8 mouse cellular contexts compared by ENCODE assay signal in the genomic region with DNA sequence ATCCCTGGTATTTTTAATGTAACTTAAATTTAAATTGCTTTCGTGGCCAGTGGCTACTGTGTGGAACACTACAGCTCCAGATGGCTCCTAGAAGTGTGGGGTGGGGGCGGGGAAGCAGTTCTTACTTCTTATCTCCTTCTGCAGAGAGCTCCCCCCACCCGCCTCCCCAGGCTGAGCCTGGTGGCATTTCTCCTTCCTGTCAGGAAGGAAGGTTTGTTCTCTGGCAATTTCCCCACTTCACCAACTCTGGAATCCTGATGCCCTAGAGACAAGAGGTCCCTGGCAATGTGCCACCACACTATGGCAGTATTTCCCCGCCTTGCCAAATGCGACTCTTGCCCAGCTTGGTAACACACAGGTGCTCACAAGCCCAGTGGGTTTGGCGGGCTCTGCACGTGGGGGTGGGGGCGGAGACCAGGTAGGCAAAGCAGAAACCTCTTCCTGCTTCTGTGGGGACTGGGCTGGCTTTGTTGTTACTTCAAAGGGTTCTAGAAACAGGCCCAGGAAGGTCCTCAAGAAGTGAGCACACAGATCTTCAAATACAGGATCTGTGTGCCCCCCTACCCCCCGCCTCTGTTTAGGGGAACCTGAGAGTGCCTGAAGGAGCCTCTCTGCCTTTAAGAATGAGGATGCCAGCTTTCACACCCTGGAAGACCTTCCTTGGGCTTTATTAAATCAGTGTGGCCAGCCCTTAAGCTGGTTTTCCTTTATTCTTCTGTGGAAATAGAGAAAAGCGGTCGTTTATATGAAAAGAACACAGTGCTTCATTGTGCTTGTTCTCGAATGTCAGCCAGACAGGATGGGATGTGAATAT. TPM values are rescaled to one million over a fixed set of nuclear protein-coding genes. Genes with fewer than 3 reads are reported as not detected.
DNase-seq lines count a peak whose midpoint lies in the region; ATAC-seq lines count a peak whose summit lies in the region.

No protein-coding gene starts in this region.

- intact Hi-C loops in gastrocnemius, postnatal 36 days (cut with DNase I): loop anchor here (2.0 kb wide), 2 partner anchors 27 to 51 kb away; no protein-coding TSS in a partner anchor

- peaks cover 28% of the 10 kb centered on the region for H3K4me1 ChIP-seq in heart, embryonic 11.5 days (ENCODE audit: control insufficient read depth, insufficient read depth, low read length)
- H3K4me1 ChIP-seq in kidney, embryonic 14.5 days (ENCODE audit: control insufficient read depth, insufficient read depth, low read length): peaks cover 20% of the 10 kb centered on the region

- no peaks in the 10 kb centered on the region for H3K36me3 ChIP-seq in heart, embryonic 11.5 days (ENCODE audit: control insufficient read depth, insufficient read depth, low read length)
- H3K36me3 ChIP-seq in kidney, embryonic 14.5 days (ENCODE audit: control insufficient read depth, insufficient read depth, low read length): no peaks in the 10 kb centered on the region

- no peaks in the 10 kb centered on the region for H3K9me3 ChIP-seq in heart, embryonic 11.5 days (replicated peaks; ENCODE audit: control insufficient read depth, low read length)
- H3K9me3 ChIP-seq in kidney, embryonic 14.5 days (ENCODE audit: control insufficient read depth, low read length): no peaks in the 10 kb centered on the region

- H3K9ac ChIP-seq in heart, embryonic 11.5 days (ENCODE audit: low read depth, low read length): peak overlapping the region; percentile 59; the same call in 1 of the 2 replicates
- no peak overlapping the region for H3K9ac ChIP-seq in kidney, embryonic 14.5 days (ENCODE audit: low read depth, low read length)

- no peak for ATAC-seq in heart, embryonic 11.5 days (replicated peaks; ENCODE audit: insufficient number of reproducible peaks, low FRiP score, low TSS enrichment)
- ATAC-seq in kidney, embryonic 14.5 days (ENCODE audit: low FRiP score, low TSS enrichment): no peak

- no peak overlapping the region for H3K4me3 ChIP-seq in heart, embryonic 11.5 days (ENCODE audit: low read depth, low read length)
- H3K4me3 ChIP-seq in kidney, embryonic 14.5 days (ENCODE audit: low read length): no peak overlapping the region

- H3K27me3 ChIP-seq in heart, embryonic 11.5 days (ENCODE audit: control insufficient read depth, insufficient read depth, low read length): no peaks in the 10 kb centered on the region
- H3K27me3 ChIP-seq in kidney, embryonic 14.5 days (ENCODE audit: control insufficient read depth, insufficient read depth, low read length): no peaks in the 10 kb centered on the region

- H3K27ac ChIP-seq in heart, embryonic 11.5 days (ENCODE audit: low read depth, low read length): peak overlapping the region; percentile 93
- peak overlapping the region; percentile 88 for H3K27ac ChIP-seq in kidney, embryonic 14.5 days (ENCODE audit: low read depth, low read length)

- 40% methylated on average over 12 of the region's 12 CpGs for WGBS in heart, embryonic 11.5 days (ENCODE audit: insufficient replicate concordance)
- 47% methylated on average over 12 of the region's 12 CpGs for WGBS in kidney, embryonic 14.5 days

- H3K4me2 ChIP-seq in heart, embryonic 11.5 days: peak overlapping the region; percentile 35
- H3K4me2 ChIP-seq in kidney, embryonic 14.5 days (replicated peaks; ENCODE audit: low read depth, low read length): no peak overlapping the region

- DNase-seq in gastrocnemius, postnatal 25 days: peak; percentile 57
- no peak for DNase-seq in gastrocnemius, adult 18-20 months (ENCODE audit: low spot score)
- DNase-seq in adrenal gland, postnatal 10 days: peak; percentile 82
- DNase-seq in lung, postnatal 10 days: peak; percentile 89
- DNase-seq in testis, postnatal 10 days (ENCODE audit: low spot score): peak; percentile 75
- DNase-seq in gastrocnemius, postnatal 36 days: no peak

RNA-seq across cellular contexts. Expression of a gene that starts 4.4 kb away (rescaled TPM):
- total RNA-seq in gastrocnemius, postnatal 25 days (2021): not detected
- total RNA-seq in gastrocnemius, adult 18-20 months (2021): not detected
- total RNA-seq in adrenal gland, postnatal 10 days (2021): not detected
- 0.55 and 0.87 TPM in 2 replicates for polyA plus RNA-seq in heart, embryonic 11.5 days (2014; fragmentation: Nextera tagmentation; extraction: Ambion mirVana)
- 0.92 and 1.4 TPM in 2 replicates for polyA plus RNA-seq in kidney, embryonic 14.5 days (2014; fragmentation: Nextera tagmentation; extraction: Ambion mirVana)
- total RNA-seq in gastrocnemius, postnatal 36 days (2021): not detected

RNA-seq across cellular contexts. Expression of a gene that starts 28.9 kb away (rescaled TPM):
- 100 to 1,000 TPM; 329 to 377 TPM for total RNA-seq in gastrocnemius, postnatal 25 days (2021)
- total RNA-seq in gastrocnemius, adult 18-20 months (2021): 100 to 1,000 TPM; 309 to 319 TPM
- 10 to 100 TPM; 53.9 to 80.1 TPM for total RNA-seq in adrenal gland, postnatal 10 days (2021)
- 94.0 and 96.7 TPM in 2 replicates for polyA plus RNA-seq in heart, embryonic 11.5 days (2014; fragmentation: Nextera tagmentation; extraction: Ambion mirVana)
- polyA plus RNA-seq in kidney, embryonic 14.5 days (2014; fragmentation: Nextera tagmentation; extraction: Ambion mirVana): 19.1 and 21.1 TPM in 2 replicates
- 100 to 1,000 TPM; 331 to 334 TPM for total RNA-seq in gastrocnemius, postnatal 36 days (2021)

Comparison
In these comparisons a context has a peak if more than half of its experiments do, and no peak if none do; other contexts are left out.
1. DNase-seq: peak in gastrocnemius, postnatal 25 days (single experiment), adrenal gland, postnatal 10 days (single experiment), lung, postnatal 10 days (single experiment) and testis, postnatal 10 days (single experiment); none in gastrocnemius, adult 18-20 months (single experiment) and gastrocnemius, postnatal 36 days (0 of 2).